Mouse (Mus musculus) thymus, postnatal 36 days (tissue): ENCODE measurements around the gene Fam114a1.

Source experiments
- DNase-seq, 2 experiments: peaks; one replicate each; pipeline ENCODE4 v3.0.0; 2022; ENCODE audit warnings: mixed read lengths in 2 of 2

Gene Fam114a1

DNA sequence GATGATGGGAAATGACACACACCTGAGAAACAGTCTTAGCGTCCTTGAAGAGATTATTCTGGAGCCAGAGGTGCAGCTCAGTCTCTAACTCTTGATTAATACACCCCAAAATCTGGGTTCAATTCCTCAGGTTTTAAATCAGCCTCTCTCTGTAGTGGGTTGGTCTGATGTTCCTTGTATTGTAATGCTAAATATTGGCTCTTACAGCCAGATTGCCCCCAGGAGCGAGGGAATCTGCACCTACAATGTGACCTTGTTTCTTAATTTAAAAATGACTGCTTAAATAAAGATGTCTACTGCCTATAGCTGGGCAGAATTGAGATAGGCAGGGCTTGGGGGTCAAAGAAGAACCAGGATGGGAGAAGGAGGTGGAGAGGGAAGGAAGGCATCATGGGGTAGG lies 89.9 kb downstream of the Fam114a1 start:
- no peak for DNase-seq

DNA sequence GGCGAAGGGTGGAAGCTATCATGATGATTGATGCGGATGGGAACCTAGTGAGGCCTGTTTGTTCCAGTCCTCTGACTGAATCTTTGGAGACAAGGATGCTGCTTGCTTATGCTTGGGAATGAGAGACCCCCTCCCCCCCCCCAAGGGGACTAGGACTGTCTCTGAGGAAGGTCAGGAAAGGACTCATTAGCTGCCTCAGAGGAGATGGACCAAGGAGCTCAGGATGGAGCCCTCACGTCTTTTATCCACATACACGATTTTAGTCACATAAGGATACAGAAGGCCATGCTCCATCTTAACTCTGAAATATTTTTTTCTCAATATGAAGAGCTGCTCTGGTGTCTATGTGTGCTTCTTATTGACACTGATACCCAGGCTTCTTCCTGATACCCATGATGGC lies 92.4 kb downstream of the Fam114a1 start:
- no peak for DNase-seq

- no peak for DNase-seq
Observed at GRCm38 (mm10) chr5:65063266-65063665, 93.4 kb downstream of the Fam114a1 start.

DNA sequence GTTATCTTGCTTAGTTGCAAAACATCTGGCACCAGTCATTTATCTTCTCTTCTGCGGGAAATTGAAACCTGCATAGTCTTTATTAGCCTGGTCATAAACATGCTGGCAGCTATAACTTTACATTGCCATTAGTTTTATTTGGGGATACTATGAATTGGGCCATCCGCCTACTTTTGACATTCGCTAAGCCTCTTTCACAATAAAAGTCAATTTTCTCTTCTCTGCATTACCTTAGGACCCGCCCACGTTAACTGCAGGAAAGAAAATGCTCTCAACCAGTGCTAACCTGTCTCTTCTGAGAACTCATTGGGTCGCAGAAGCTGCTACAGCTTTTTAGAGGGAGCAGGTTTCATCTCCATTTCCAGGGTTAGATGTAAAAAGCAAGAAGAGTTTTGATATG lies 98.3 kb downstream of the Fam114a1 start:
- no peak for DNase-seq

GRCm38 (mm10) chr5:65069872-65070271 lies 100.0 kb downstream of the Fam114a1 start:
- no peak for DNase-seq

DNA sequence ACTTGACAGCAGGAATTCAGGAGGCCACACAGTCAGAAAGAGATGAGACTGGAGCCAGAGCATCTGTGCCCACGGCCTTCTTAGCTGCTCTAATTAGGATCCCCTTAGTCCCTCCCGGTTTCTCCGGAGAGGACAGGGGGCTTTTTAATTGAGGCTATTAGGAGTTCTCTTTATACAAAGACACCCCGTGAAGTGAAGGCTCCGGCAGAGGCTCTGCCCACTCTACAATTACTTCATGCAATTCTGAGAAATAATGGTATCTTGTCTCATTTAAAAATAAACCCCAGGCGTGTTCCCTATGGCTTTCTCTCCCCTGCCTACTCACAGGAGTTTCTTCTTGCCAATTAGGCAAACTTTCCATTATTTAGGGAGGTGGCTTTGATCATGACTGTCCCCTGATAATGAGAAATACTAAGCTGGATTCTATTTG lies 101.8 kb downstream of the Fam114a1 start:
- DNase-seq = no peak

- DNase-seq = no peak
Observed at GRCm38 (mm10) chr5:65073247-65073646, 103.4 kb downstream of the Fam114a1 start.

DNA sequence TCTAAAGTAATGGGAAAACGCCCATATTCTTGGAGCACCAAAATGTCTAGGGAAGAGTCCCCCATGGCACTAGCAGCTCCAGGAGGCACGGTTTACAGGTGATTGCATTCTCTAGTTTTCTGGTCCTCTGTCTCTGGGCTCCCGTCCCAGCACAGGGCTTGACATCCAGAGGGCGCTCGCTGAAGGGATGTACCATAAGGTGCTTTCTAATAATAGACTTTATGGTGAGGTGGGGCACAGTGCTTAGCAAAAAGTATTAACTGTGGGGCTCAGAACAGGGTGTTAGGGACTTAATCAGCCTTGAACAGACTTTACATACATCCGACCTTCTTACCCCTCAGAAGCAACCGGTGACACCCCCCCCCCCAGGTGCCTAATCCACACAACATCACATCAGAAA lies 104.8 kb downstream of the Fam114a1 start:
- DNase-seq = no peak

DNA sequence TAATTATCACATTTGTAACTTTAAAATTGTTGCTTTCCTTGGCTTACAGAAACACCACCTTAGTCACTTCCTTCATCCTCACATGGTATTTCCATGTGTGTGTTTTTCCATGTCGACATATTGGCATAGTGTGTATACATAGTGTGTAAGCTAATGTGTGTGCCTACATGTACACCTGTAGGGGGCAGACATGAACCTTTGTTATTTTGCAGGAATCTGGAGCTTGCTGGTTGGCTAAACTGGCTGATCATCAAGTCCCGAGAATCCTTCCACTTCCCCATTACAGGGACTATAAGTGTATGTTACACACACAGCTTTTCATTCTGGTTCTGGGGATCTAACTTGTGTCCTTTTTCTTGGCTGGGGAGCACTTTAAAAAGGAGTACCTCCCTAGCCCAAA lies 106.2 kb downstream of the Fam114a1 start:
- no peak for DNase-seq

DNA sequence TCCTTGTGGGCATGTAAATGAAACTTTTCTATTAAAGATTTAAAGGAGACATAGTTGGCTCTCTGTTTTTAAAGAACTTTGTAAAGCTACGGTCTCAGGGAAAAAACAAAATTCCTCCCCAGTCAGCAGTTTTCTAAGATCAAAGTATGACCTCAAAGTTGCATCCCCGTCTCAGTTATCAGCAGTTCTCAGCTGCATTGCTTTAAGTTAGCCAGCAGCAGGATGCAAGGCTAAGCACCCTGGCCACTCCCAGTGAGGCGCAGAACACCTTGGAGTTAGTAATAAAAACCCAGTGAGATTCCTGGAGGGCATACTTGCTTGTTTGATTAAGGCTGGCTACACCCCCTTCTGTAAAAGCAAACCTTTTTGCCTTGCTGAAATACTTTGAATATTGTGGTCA lies 106.9 kb downstream of the Fam114a1 start:
- no peak for DNase-seq

- no peak for DNase-seq
Observed at GRCm38 (mm10) chr5:65078081-65078480, 108.2 kb downstream of the Fam114a1 start.

DNA sequence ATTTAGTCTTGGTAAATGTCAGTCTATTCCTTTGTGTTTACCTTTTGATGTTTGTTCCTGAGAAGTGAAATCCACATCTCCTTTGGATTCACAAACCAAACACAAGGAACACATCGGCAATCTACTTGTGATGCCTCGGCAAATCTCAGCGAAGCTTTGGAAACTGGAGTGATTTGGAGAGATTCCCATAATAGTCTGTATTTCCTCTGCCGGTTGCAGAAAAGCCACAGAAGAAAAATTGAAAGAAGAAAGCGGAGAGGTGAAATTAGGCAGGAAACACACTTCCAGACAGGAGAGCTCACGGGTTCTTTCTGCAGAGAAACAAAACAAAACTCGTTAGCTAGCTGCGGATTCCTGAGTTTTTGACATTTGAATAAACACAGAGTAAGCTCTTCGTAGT lies 110.0 kb downstream of the Fam114a1 start:
- DNase-seq = no peak

DNA sequence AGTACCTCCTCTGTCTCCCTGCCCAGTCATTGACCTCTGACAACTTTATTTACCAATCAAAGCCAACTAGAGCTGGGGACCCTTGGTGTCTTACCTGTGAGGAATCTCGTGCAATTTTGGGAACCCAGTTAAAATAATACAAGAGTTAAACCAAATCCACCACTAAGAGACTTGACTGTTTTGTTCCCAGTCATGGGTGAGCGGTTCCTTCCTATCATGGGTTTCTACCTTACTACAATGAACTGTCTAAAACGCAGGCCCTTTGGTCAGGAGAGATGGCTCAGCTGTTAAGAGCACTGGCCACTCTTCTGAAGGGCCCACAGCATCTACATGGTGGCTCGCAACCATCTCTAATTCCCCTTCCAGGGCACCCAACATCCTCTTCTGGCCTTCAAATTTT lies 112.0 kb downstream of the Fam114a1 start:
- no peak for DNase-seq

- DNase-seq = no peak
Observed at GRCm38 (mm10) chr5:65086522-65086921, 116.7 kb downstream of the Fam114a1 start.

- DNase-seq = no peak
Observed at GRCm38 (mm10) chr5:65089707-65090106, 119.8 kb downstream of the Fam114a1 start.

DNA sequence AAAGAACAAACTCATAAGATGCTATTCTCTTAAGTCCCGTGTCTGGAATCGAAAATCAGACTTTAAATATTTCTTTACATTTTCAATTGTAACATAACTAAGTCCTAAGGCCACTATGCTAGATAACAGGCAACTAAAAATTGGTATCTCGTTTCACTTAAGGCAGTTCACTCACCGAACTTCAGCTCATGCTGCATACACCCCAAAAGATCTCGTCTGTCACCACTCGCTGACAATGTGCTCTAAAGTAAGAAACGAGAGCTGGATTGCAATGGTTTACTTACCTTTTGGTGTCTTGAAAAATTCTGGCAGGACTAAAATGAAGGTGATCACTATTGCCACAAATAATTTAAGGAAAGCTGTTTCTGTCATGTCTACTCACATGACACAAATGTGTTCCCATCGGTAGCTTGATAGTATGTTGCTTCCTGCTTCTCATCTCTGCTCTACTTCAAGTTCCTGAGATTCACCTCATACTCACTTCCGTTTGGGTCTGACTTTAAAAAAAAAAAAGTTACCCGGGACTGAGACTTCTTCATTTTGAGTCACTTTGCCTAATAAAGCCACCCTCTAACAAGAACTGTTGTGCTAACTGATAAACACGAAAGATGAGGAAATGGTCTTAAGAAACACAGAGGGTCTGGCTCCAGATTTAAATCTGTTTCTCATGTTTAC lies 121.5 kb downstream of the Fam114a1 start:
- DNase-seq = no peak
